Mouse (Mus musculus): ENCODE results near the gene Adgrf5.

The Adgrf5 gene

GRCm38 (mm10) chr17:43378703-43379102 lies 18.5 kb downstream of the Adgrf5 start:
- DNase-seq (ENCODE audit: low read depth), result no peak

DNA sequence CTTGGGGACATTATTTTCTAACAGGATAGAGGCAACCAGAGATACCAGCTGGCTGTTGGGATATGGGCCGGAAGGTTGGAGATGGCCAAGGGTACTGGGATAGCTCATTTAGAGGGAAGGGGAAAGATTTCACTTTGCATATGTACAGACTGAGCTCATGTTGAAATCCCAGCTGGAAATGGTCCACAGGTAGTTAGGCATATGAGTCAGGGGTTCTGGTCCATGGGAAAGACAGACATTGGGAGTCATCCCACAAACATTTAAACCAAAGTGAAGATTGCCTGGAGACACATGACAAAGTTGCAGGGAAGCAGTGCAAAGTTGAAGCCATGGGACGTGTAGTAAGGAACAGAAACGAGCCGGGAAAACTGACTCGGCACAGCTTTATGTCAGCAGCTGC lies 26.1 kb downstream of the Adgrf5 start:
- no peak for DNase-seq (ENCODE audit: low read depth)

DNA sequence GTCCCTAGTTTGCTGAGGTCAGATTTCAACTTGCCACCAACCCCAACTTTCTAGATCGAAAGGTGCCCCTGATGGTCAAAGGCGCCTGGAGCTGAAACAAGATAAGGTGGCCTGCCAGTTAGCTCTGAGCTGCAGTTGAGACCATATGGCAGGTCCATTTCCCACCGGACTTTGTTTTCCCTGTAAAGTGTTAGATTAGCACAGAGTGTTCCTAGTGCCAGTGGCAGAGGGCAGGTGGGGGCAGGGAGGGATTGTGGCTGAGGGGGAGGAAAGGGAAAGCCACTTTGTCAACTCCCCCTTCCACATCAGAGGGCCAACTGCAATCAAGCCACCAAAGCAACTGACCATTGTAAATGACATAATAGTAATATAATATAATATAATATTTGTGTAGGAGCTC lies 26.9 kb downstream of the Adgrf5 start:
- DNase-seq (ENCODE audit: low read depth), result no peak

DNA sequence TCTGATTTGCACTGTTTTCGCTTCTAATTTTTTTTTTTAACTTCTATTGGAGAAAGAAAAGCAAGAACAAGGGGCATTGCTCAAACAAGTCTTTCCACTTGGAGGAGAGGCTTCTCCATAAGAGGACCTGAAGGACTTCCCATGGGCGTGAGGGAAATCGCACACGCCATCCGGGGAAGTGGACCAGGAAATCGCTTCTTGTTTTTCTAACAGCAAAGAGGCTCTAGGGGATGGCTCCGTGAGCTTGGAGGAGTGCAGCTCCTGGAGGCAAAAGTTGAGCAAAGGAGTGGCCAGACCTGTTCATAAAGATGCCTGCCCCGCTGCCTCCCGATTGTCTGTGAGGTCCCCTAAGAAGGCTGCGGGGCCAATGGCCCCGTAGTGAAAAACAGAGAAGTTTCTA lies 29.0 kb downstream of the Adgrf5 start:
- no peak for DNase-seq (ENCODE audit: low read depth)

DNA sequence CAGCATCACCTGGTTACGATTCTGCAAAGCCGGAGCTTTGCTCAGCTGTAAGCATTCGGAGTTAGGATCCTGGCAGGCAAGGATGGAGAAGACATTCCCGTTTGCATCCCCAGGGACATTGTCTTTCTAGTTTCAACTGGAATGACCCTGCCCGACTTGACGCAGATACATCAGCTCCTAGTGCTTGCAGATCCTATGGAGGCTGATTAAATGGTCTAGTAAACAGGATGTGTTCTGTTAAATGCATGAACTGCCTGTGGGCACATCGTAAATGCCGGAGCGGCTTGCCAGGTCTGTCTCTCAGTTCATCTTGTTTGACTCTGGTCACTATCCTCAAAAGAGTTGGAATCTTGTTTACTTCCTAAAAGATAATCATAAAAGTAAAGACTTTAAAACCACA lies 31.9 kb downstream of the Adgrf5 start:
- no peak for DNase-seq (ENCODE audit: low read depth)

- DNase-seq (ENCODE audit: low read depth), result no peak
These were observed 33.4 kb downstream of the Adgrf5 start for GRCm38 (mm10) chr17:43393669-43394068.

DNA sequence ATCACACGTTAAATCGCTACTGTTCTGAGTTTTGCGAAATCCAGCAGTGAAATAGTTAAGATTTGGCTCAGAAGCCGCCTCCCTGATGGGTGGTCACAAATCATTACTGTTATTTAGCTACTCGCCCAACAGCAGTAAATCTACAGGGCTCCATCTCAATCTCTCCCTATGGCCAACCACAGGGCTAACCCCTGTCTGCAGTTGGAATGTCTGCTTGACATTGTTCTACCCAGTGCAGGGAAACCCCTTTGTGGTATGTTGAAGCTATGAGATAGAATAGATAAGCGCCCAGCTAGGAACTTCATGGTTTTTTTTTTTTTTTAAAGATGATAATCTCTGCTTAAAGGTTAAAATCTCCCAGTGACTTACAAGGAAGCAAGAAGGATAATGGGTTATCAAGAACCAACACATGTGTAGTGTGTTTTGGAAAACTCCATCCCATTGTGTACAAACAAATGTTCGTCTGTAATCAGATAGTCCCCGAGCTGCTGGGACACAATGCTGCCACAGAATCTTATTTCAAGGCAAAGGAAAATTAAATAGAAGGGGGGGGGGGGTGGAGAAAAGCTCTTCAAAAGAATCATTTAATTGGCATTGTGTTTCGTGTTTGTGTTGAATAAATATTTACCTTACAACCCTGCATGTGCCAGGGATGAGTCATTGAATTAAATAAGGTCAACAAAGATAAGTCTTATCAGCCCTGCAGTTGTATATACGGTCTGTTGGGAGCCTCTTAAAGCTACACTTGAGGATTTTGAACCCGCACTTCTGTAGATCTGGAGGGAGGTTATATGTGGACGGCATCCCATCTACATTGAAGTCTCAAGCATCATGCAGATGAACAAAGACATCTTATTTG lies 35.4 kb downstream of the Adgrf5 start:
- DNase-seq (ENCODE audit: low read depth), result no peak

GRCm38 (mm10) chr17:43398612-43399011 lies 38.4 kb downstream of the Adgrf5 start:
- no peak for DNase-seq (ENCODE audit: low read depth)

GRCm38 (mm10) chr17:43399151-43399550 lies 38.9 kb downstream of the Adgrf5 start:
- no peak for DNase-seq (ENCODE audit: low read depth)

DNA sequence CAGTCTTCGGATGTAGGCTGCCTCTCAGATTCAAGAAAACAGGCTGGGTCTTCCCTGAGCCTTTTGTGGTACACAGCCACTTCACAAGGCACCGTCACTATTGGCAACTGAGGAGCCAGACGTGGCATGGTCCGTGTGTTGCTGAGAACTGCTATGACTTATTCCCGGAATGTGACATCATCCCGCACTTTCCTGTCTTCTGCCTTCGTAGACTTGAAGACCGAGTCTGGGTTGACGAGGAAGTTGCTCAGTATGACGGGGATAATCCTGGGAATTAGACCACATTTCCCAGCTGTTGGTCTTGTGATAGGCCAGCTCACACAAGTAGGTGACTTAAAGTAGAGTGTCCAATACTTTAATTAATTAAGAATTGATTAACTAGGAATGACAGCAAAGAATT lies 40.2 kb downstream of the Adgrf5 start:
- DNase-seq (ENCODE audit: low read depth), result no peak

GRCm38 (mm10) chr17:43403851-43404250 lies 43.6 kb downstream of the Adgrf5 start:
- no peak for DNase-seq (ENCODE audit: low read depth)

GRCm38 (mm10) chr17:43404408-43404807 lies 44.2 kb downstream of the Adgrf5 start:
- DNase-seq (ENCODE audit: low read depth), result no peak

DNA sequence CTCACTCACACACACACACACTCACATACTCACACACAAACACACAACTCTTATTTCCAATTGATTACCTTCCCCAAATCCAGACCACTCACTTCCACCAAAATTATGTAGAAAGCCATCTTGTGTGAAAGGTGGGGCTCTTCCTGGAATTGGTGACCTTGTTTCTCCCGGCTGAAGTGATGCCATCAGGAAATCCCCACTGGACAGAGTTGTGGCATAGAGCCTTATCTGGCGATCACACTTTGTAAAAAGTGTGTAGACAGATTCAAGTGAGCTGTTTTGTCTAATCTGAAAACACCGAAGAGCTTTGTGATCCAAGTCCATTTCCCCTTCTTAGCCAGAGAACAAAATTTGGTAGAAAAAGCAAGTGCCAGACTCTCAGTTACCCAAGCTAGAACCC lies 46.1 kb downstream of the Adgrf5 start:
- no peak for DNase-seq (ENCODE audit: low read depth)

DNA sequence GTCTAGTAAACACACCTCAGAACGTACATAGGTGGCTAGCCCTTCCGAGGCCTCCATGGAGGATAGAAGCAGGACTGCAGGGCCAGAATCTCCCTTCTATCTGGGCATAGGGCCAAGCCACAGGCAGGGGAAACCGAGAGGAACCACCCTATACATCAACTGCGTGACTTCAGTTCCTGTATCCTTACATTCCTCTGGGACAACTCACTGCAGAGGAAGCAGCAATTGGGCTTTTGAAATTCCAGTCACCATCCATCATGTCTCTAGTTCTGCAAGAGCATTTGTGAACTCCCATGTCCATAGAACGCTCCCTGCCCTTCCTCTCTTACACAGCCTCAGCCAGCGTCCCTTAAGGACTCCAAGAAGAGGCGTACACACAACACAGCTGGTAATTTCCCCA lies 47.3 kb downstream of the Adgrf5 start:
- DNase-seq (ENCODE audit: low read depth), result no peak

DNA sequence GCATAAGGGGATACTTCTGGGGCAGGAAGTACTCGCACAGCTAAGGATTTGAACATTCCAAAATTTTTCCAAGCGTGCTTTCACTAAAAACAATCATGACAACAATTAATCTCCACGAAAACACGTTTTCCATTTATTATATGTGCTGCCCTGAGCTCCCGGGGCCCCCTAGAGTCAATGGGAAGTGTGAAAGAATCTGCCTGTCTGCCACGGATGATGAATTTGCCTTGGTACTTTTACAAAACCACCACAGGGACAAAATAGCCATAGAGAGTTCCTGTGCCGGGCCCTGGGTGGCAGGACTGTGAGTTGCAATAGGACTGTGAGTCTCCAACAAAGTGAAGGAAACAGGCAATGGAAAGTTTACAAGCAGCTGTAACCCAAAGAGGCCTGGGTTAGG lies 52.9 kb downstream of the Adgrf5 start:
- no peak for DNase-seq (ENCODE audit: low read depth)

GRCm38 (mm10) chr17:43419204-43419603 lies 59.0 kb downstream of the Adgrf5 start:
- DNase-seq (ENCODE audit: low read depth), result no peak

DNA sequence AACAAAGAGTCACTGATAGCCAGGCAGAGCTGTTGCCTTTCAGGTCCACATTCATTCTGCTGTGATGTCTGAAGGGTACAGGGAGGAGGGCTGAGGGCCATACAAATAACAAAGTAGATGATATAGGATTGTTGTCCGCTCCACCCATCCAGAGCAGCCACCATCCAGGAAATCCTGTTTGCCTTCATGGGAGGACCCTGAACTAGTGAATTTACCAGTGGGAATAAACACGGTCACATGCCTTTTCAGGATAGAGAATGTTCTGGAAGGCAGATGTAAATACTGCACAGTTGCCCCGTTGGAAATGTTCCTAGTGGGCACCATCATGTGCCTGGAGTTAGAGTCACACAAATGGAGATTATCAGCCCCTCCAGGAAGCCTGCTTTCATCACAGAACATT lies 60.1 kb downstream of the Adgrf5 start:
- DNase-seq (ENCODE audit: low read depth), result no peak

DNA sequence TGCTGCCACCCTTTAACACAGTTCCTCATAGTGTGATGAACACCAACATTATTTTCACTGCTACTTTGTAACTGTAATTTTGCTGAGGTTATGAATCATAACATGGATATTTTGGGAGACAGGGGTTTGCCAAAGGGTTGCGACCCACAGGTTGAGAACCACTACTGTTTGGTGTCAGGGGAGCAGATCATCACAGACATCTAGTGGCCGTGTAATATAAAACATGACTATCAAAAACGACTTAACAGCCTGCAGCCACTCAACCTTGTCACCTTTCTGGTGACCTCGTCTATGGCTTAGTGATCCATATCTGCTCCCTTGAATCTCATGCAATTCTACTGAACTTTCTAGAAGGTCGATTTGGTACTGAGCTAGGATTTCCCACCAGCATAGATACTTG lies 63.7 kb downstream of the Adgrf5 start:
- no peak for DNase-seq (ENCODE audit: low read depth)

- no peak for DNase-seq (ENCODE audit: low read depth)
These were observed 71.4 kb downstream of the Adgrf5 start for GRCm38 (mm10) chr17:43431692-43432091.

DNA sequence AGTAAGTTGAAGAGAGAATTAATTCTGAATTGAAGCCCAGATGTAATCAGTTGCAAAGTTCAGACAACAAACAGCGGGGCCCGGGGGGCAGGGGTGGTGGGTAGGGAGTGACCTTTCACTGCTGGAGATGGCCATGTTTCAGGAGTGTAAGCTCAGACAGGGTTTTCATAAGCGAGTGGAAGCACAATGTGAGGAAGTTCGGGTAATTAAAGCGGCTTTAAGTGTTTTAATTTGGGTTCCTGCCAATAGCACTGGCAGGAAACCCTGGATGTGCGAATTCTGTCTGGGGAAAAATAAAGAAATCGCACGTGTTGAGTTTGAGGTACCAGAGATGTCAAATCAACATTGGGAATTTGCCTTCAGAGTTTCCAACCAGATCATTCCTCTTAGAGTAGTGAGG lies 74.2 kb downstream of the Adgrf5 start:
- no peak for DNase-seq (ENCODE audit: low read depth)

GRCm38 (mm10) chr17:43451216-43451615 lies 91.0 kb downstream of the Adgrf5 start:
- no peak for DNase-seq (ENCODE audit: low read depth)

DNA sequence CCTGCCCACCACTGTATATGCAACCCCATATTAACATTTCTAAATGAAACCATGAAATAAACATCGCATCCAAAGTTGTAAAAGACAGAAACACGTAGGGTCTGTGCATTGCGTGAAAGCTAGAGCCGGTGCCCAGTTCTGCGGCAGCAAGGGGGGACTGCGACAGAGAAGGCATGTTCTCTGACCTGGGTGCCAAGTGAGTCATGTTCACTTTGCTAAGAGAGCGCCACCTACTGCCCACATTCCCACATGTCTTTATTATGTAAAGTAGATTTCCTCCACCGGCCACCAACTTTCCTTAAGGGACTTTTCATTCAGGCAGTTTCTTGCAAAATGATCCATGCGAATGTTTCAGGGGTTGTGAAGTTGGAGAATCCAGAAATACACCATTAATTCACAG lies 98.3 kb downstream of the Adgrf5 start:
- DNase-seq (ENCODE audit: low read depth), result peak; percentile 36

DNA sequence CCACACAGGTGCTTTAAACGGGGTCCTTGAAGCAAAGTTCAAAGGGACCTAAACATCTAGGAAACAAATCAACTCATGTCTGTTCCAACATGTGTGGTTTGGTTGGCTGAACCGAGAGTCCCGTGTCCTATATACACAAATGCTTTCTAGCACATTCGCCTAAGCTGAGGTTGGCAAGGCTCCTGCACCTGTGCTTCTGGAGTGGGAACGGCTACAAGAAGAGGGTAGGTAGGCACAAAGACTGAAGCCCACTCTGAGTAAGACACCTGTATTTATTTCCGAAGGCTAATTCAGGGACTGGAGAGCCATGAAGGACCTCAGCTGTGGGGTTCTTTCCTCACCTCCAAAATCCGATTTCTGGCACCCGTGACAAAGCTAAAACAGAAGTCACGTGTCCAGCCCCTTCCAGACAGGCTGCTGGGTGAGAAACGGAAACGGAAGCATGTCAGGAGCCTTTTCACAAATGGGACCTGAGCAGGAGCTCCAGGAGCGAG lies 99.5 kb downstream of the Adgrf5 start:
- DNase-seq (ENCODE audit: low read depth), result no peak

Data from naive thymus-derived CD4-positive, alpha-beta T cell, adult 2 months (primary cell).